Mouse (Mus musculus): ENCODE data around the gene Txn1. TPM values are rescaled to one million over a fixed set of nuclear protein-coding genes. Genes with fewer than 3 reads are reported as not detected.

The Txn1 gene
- polyA plus RNA-seq, 1 experiment from 2014 or later, result 443 TPM

DNA sequence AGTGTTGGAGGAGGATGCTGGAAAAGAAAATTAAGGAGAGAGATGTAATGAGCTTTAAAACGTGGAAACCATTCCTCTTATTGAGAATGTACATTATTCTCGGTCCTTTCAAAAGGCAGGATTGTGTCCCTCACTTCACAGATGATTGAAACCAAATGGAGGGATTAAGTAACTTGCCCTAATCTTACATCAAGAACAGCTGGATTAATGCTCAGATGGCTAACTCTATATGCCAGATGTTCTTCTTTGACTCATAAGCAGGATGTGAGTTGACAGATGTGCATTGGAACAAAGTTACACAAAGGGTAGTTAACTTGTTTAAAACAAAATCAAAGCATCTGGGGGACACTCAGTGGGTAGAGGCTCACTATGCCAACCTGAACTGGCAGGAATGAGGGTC is 49.5 kb downstream of the Txn1 start:
- Histone ChIP-seq H3K27ac (replicated peaks; ENCODE audit: low read depth, low read length) (no peak overlapping the region), H3K4me3 (ENCODE audit: low read depth, low read length) (no peak overlapping the region), H3K4me1 (ENCODE audit: control insufficient read depth, insufficient read depth, low read length) (no peaks in the 10 kb centered on the region), H3K36me3 (replicated peaks; ENCODE audit: control insufficient read depth, insufficient read depth, low read depth, low read length) (no peaks in the 10 kb centered on the region), H3K9me3 (replicated peaks; ENCODE audit: control insufficient read depth, low read length) (no peaks in the 10 kb centered on the region), H3K27me3 (ENCODE audit: control insufficient read depth, insufficient read depth, low read length) (no peaks in the 10 kb centered on the region), H3K9ac (replicated peaks; ENCODE audit: low read length) (no peak overlapping the region), H3K4me2 (ENCODE audit: low read depth, low read length) (no peak overlapping the region)
- ATAC-seq (replicated peaks; ENCODE audit: insufficient number of reproducible peaks, low FRiP score, low TSS enrichment, low read depth), result no peak
- WGBS, result 31% methylated on average over 2 of the region's 2 CpGs
- peak; percentile 36 for DNase-seq (ENCODE audit: low spot score)

- Histone ChIP-seq H3K4me2 (ENCODE audit: low read depth, low read length) (no peak overlapping the region), H3K4me1 (ENCODE audit: control insufficient read depth, insufficient read depth, low read length) (no peaks in the 10 kb centered on the region), H3K36me3 (replicated peaks; ENCODE audit: control insufficient read depth, insufficient read depth, low read depth, low read length) (no peaks in the 10 kb centered on the region), H3K27me3 (ENCODE audit: control insufficient read depth, insufficient read depth, low read length) (no peaks in the 10 kb centered on the region), H3K4me3 (ENCODE audit: low read depth, low read length) (no peak overlapping the region), H3K9me3 (replicated peaks; ENCODE audit: control insufficient read depth, low read length) (no peaks in the 10 kb centered on the region), H3K27ac (replicated peaks; ENCODE audit: low read depth, low read length) (no peak overlapping the region), H3K9ac (replicated peaks; ENCODE audit: low read length) (no peak overlapping the region)
- DNase-seq (ENCODE audit: low spot score) (no peak), ATAC-seq (replicated peaks; ENCODE audit: insufficient number of reproducible peaks, low FRiP score, low TSS enrichment, low read depth) (0 out of 2 replicates have a peak, but pooled peaks have one; percentile 21)
- WGBS, result 30% methylated on average over 9 of the region's 9 CpGs
Measured at GRCm38 (mm10) chr4:57904638-57905037, 51.6 kb downstream of the Txn1 start.

DNA sequence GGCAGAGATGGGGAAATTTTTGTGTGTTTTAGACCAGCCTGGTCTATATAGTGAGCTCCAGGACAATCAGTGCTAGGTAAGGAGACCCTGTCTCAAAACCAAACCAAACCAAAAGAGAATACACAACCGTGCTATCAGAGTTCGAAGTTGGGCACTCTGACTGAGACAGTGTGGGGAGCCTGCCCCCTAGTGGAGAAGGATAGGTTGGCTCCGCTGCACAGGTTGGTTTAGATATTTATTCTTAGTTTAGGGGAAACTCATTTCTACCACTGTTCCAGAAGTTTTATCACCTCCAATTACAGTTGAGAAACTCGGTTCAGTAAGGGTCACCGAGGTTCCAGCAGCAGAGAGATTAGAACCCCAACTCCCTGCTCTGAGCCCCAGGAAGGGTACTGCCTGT is 52.0 kb downstream of the Txn1 start:
- Histone ChIP-seq H3K9me3 (replicated peaks; ENCODE audit: control insufficient read depth, low read length) (no peaks in the 10 kb centered on the region), H3K9ac (replicated peaks; ENCODE audit: low read length) (no peak overlapping the region), H3K4me3 (ENCODE audit: low read depth, low read length) (no peak overlapping the region), H3K36me3 (replicated peaks; ENCODE audit: control insufficient read depth, insufficient read depth, low read depth, low read length) (no peaks in the 10 kb centered on the region), H3K4me2 (ENCODE audit: low read depth, low read length) (no peak overlapping the region), H3K27me3 (ENCODE audit: control insufficient read depth, insufficient read depth, low read length) (no peaks in the 10 kb centered on the region), H3K27ac (replicated peaks; ENCODE audit: low read depth, low read length) (no peak overlapping the region), H3K4me1 (ENCODE audit: control insufficient read depth, insufficient read depth, low read length) (no peaks in the 10 kb centered on the region)
- DNase-seq (ENCODE audit: low spot score) (peak; percentile 80), ATAC-seq (replicated peaks; ENCODE audit: insufficient number of reproducible peaks, low FRiP score, low TSS enrichment, low read depth) (no peak)
- WGBS, result 7% methylated on average over 5 of the region's 5 CpGs

DNA sequence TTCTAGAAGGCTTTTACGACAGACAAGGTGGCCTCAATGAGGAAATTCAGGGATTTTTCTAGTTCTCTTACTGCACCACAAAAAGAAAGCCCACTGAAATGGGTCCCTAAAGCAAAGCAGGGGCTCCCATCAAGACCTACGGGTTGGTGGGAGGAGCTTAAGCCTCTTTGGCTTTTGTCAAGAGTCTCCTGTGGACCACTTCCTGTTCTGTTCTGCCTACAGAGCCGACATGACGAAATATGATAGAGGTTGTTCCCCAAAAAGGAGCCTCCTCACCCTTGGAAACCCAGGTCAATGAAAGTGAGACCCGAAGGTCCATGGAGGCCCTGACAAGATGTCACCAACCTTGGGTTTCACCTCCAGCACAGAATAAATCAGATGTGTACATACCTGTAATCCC is 53.6 kb downstream of the Txn1 start:
- Histone ChIP-seq H3K9me3 (replicated peaks; ENCODE audit: control insufficient read depth, low read length) (no peaks in the 10 kb centered on the region), H3K4me3 (ENCODE audit: low read depth, low read length) (no peak overlapping the region), H3K4me1 (ENCODE audit: control insufficient read depth, insufficient read depth, low read length) (no peaks in the 10 kb centered on the region), H3K27me3 (ENCODE audit: control insufficient read depth, insufficient read depth, low read length) (no peaks in the 10 kb centered on the region), H3K36me3 (replicated peaks; ENCODE audit: control insufficient read depth, insufficient read depth, low read depth, low read length) (no peaks in the 10 kb centered on the region), H3K9ac (replicated peaks; ENCODE audit: low read length) (no peak overlapping the region), H3K27ac (replicated peaks; ENCODE audit: low read depth, low read length) (no peak overlapping the region), H3K4me2 (ENCODE audit: low read depth, low read length) (no peak overlapping the region)
- ATAC-seq (replicated peaks; ENCODE audit: insufficient number of reproducible peaks, low FRiP score, low TSS enrichment, low read depth) (no peak), DNase-seq (ENCODE audit: low spot score) (no peak)
- WGBS, result 78% methylated on average over 5 of the region's 5 CpGs

DNA sequence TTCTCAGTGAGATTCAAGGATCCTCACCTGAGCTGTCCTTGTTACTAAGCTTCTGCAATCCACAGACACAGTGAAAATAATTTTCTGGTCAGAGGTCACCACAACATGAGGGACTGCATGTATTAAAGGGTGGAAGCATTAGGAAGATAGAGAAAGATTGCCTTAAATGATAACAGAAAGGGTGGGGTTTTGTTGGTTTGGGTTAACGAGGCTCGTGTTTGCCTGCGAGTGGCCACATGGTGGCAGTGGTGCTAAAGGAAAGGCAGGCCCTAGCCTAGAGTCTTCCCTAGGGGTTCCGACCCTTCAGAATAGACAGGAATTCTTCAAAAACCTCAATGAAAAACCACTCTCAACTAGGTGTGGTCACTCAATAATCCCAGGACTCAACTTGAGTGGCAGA is 55.0 kb downstream of the Txn1 start:
- 14% methylated on average over 4 of the region's 4 CpGs for WGBS
- DNase-seq (ENCODE audit: low spot score), result peak; percentile 67

DNA sequence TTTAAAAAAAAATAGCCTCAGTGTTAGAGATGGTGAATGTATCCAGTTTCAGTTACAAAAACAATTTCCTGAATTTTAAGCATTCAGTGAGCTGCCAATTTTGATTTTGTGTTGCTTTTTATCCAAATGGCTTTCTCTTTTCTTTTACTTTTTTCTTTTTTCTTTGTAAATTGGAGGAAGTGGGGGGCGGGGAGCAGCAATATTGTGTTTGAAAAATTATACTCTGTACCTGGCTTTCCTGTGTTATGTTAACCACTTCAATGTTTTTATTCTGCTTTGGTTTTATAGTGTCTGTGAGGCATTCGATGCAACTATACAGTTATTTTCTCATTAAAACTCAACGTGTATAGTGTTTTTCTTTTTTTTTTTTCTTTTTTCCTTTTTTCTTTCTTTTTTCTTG is 59.6 kb downstream of the Txn1 start:
- DNase-seq (ENCODE audit: low spot score) (no peak), ATAC-seq (replicated peaks; ENCODE audit: insufficient number of reproducible peaks, low FRiP score, low TSS enrichment, low read depth) (no peak)
- Histone ChIP-seq H3K27me3 (ENCODE audit: control insufficient read depth, insufficient read depth, low read length) (no peaks in the 10 kb centered on the region), H3K9ac (replicated peaks; ENCODE audit: low read length) (no peak overlapping the region), H3K4me2 (ENCODE audit: low read depth, low read length) (no peak overlapping the region), H3K36me3 (replicated peaks; ENCODE audit: control insufficient read depth, insufficient read depth, low read depth, low read length) (no peaks in the 10 kb centered on the region), H3K27ac (replicated peaks; ENCODE audit: low read depth, low read length) (no peak overlapping the region), H3K9me3 (replicated peaks; ENCODE audit: control insufficient read depth, low read length) (no peaks in the 10 kb centered on the region), H3K4me3 (ENCODE audit: low read depth, low read length) (no peak overlapping the region), H3K4me1 (ENCODE audit: control insufficient read depth, insufficient read depth, low read length) (peaks cover 5% of the 10 kb centered on the region)
- WGBS, result 65% methylated on average over 3 of the region's 3 CpGs

More for the DNA sequence above, 55.0 kb downstream of the Txn1 start:
- Histone ChIP-seq H3K4me2 (ENCODE audit: low read depth, low read length) (no peak overlapping the region), H3K9me3 (replicated peaks; ENCODE audit: control insufficient read depth, low read length) (no peaks in the 10 kb centered on the region), H3K27me3 (ENCODE audit: control insufficient read depth, insufficient read depth, low read length) (no peaks in the 10 kb centered on the region), H3K9ac (replicated peaks; ENCODE audit: low read length) (no peak overlapping the region), H3K4me3 (ENCODE audit: low read depth, low read length) (no peak overlapping the region), H3K27ac (replicated peaks; ENCODE audit: low read depth, low read length) (no peak overlapping the region), H3K36me3 (replicated peaks; ENCODE audit: control insufficient read depth, insufficient read depth, low read depth, low read length) (no peaks in the 10 kb centered on the region), H3K4me1 (ENCODE audit: control insufficient read depth, insufficient read depth, low read length) (peaks cover 3% of the 10 kb centered on the region)
- ATAC-seq (replicated peaks; ENCODE audit: insufficient number of reproducible peaks, low FRiP score, low TSS enrichment, low read depth), result no peak

DNA sequence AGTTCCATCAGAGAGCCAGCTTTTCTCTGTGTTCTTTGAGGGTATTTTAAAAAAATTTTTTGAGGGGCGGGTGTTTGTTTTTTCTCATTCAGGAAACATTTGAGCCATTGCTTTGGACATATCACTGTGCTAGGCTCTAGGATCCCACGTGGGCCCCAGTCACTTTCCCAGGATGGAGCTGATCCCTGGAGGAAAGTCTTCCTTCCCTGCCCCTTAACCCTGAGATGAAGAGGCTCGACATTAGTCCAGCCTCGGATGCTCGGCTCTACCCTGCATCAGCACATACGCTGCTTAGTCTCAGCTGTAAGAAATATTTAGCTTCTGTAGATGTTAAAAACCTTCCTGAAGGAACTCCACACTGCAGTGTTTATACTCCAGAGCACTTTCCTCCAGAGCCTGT is 60.3 kb downstream of the Txn1 start:
- Histone ChIP-seq H3K4me3 (ENCODE audit: low read depth, low read length) (no peak overlapping the region), H3K27me3 (ENCODE audit: control insufficient read depth, insufficient read depth, low read length) (no peaks in the 10 kb centered on the region), H3K4me1 (ENCODE audit: control insufficient read depth, insufficient read depth, low read length) (peaks cover 5% of the 10 kb centered on the region), H3K9me3 (replicated peaks; ENCODE audit: control insufficient read depth, low read length) (no peaks in the 10 kb centered on the region), H3K9ac (replicated peaks; ENCODE audit: low read length) (no peak overlapping the region), H3K4me2 (ENCODE audit: low read depth, low read length) (no peak overlapping the region), H3K27ac (replicated peaks; ENCODE audit: low read depth, low read length) (no peak overlapping the region), H3K36me3 (replicated peaks; ENCODE audit: control insufficient read depth, insufficient read depth, low read depth, low read length) (no peaks in the 10 kb centered on the region)
- ATAC-seq (replicated peaks; ENCODE audit: insufficient number of reproducible peaks, low FRiP score, low TSS enrichment, low read depth), result no peak
- WGBS, result 58% methylated on average over 6 of the region's 6 CpGs
- DNase-seq (ENCODE audit: low spot score), result no peak

- no peak overlapping the region for H3K27ac ChIP-seq (replicated peaks; ENCODE audit: low read depth, low read length)
- 36% methylated on average over 5 of the region's 5 CpGs for WGBS
- H3K9ac ChIP-seq (replicated peaks; ENCODE audit: low read length), result no peak overlapping the region
- DNase-seq (ENCODE audit: low spot score), result no peak
- no peaks in the 10 kb centered on the region for H3K36me3 ChIP-seq (replicated peaks; ENCODE audit: control insufficient read depth, insufficient read depth, low read depth, low read length)
- no peaks in the 10 kb centered on the region for H3K27me3 ChIP-seq (ENCODE audit: control insufficient read depth, insufficient read depth, low read length)
- no peaks in the 10 kb centered on the region for H3K9me3 ChIP-seq (replicated peaks; ENCODE audit: control insufficient read depth, low read length)
- peaks cover 5% of the 10 kb centered on the region for H3K4me1 ChIP-seq (ENCODE audit: control insufficient read depth, insufficient read depth, low read length)
- ATAC-seq (replicated peaks; ENCODE audit: insufficient number of reproducible peaks, low FRiP score, low TSS enrichment, low read depth), result no peak
- H3K4me2 ChIP-seq (ENCODE audit: low read depth, low read length), result no peak overlapping the region
- H3K4me3 ChIP-seq (ENCODE audit: low read depth, low read length), result no peak overlapping the region
Measured at GRCm38 (mm10) chr4:57895140-57895539, 61.1 kb downstream of the Txn1 start.

Data from embryonic facial prominence, embryonic 11.5 days (tissue).